Mouse (Mus musculus) thymus, postnatal 4 days (tissue): ENCODE results near the gene Tle6.
A peak's percentile ranks its signal among the peaks of the same experiment; 100 is the strongest.

ENCODE experiments used
- DNase-seq: peaks from one replicate; pipeline ENCODE4 v3.0.0; 2021

Tle6 gene

GRCm38 (mm10) chr10:81560719-81561459 is 40.0 kb downstream of the Tle6 start:
- DNase-seq = peak; percentile 92

- peak; percentile 88 for DNase-seq
Observed at GRCm38 (mm10) chr10:81559627-81560539, 41.0 kb downstream of the Tle6 start.

- peak; percentile 92 for DNase-seq
Observed at GRCm38 (mm10) chr10:81559163-81559626, 41.7 kb downstream of the Tle6 start, which contains the start of gene Aes. Gene Aes (plus strand): TSS chr10:81559488.

GRCm38 (mm10) chr10:81557491-81557890 is 43.4 kb downstream of the Tle6 start:
- no peak for DNase-seq

GRCm38 (mm10) chr10:81556282-81556681 is 44.6 kb downstream of the Tle6 start:
- DNase-seq = peak; percentile 59

- no peak for DNase-seq
Observed at GRCm38 (mm10) chr10:81553807-81554755, 46.8 kb downstream of the Tle6 start.

- DNase-seq = peak; percentile 78
Observed at GRCm38 (mm10) chr10:81553232-81553631, 47.6 kb downstream of the Tle6 start.

- DNase-seq = peak; percentile 91
Observed at GRCm38 (mm10) chr10:81551597-81552102, 49.2 kb downstream of the Tle6 start.

GRCm38 (mm10) chr10:81550257-81550656 is 50.6 kb downstream of the Tle6 start:
- DNase-seq = peak; percentile 93

- DNase-seq = no peak
Observed at GRCm38 (mm10) chr10:81548944-81549343, 51.9 kb downstream of the Tle6 start.

GRCm38 (mm10) chr10:81546788-81547571 is 53.9 kb downstream of the Tle6 start:
- no peak for DNase-seq

- no peak for DNase-seq
Observed at GRCm38 (mm10) chr10:81546332-81546731, 54.5 kb downstream of the Tle6 start.

GRCm38 (mm10) chr10:81545161-81545747 is 55.6 kb downstream of the Tle6 start, which contains the start of gene Gna11:
Gene Gna11 (minus strand): TSS chr10:81545190.
- peak; percentile 100 for DNase-seq

- peak; percentile 76 for DNase-seq
Observed at GRCm38 (mm10) chr10:81544296-81545160, 56.3 kb downstream of the Tle6 start.

- no peak for DNase-seq
Observed at GRCm38 (mm10) chr10:81543633-81544032, 57.2 kb downstream of the Tle6 start.

GRCm38 (mm10) chr10:81542727-81543460 is 58.0 kb downstream of the Tle6 start:
- DNase-seq = no peak

- no peak for DNase-seq
Observed at GRCm38 (mm10) chr10:81541803-81542202, 59.1 kb downstream of the Tle6 start.

GRCm38 (mm10) chr10:81541363-81541762 is 59.5 kb downstream of the Tle6 start:
- DNase-seq = no peak
